Mouse (Mus musculus) heart, postnatal 25 days (tissue): ENCODE results near the gene Krtap1-5. TPM values are rescaled to one million over a fixed set of nuclear protein-coding genes. Genes with fewer than 3 reads are reported as not detected.
"Not testable (repeated sequence)": the region's sequence is repeated elsewhere in the genome, so short reads cannot be mapped to it uniquely, and the experiment has no call there.

Experiments used
- DNase-seq: peaks from one replicate; pipeline ENCODE4 v3.0.0; 2022; ENCODE audit warnings: low spot score
- intact Hi-C: fragments of 180-260 bp; cut with DNase I; formaldehyde crosslinking; loops from one replicate; pipeline ENCODE4 v1.15.1; 2025
- total RNA-seq, 2 experiments: library from RNA; stranded (reverse); gene quantifications; 2 replicates each; pipeline ENCODE4 v1.2.3; 2021

The Krtap1-5 gene
- total RNA-seq: not detected

- no peak for DNase-seq
- intact Hi-C loops: no loop called here
Observed at GRCm38 (mm10) chr11:99580636-99581035, at the start of gene Krtap1-5. TSS of gene Krtap1-5 (minus strand) at chr11:99581016.

DNA sequence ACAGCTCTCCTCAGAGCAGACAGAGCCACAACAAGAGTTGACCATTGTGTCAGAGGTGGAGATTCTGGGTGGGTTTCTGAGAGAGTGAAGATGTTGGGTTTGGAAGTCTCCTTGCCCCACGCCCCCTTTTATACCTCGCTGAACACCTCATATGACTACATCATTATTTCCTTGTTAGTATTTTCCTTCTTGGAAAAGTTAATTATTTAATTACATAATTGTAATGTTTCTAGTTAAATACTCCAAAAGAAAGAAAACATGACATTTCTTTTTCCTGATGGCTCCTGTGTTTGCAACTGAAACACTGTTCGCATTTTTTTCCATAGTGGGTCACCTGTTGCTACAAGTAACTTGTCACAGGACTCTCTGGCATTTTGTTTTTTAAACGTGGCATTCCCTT lies 47.3 kb upstream of the Krtap1-5 start, which contains the start of gene Krtap4-1:
Krtap4-1 (minus strand) TSS at position 101 of the 400 bp plus-strand sequence.
- intact Hi-C loops: no loop called here
- DNase-seq: no peak

DNA sequence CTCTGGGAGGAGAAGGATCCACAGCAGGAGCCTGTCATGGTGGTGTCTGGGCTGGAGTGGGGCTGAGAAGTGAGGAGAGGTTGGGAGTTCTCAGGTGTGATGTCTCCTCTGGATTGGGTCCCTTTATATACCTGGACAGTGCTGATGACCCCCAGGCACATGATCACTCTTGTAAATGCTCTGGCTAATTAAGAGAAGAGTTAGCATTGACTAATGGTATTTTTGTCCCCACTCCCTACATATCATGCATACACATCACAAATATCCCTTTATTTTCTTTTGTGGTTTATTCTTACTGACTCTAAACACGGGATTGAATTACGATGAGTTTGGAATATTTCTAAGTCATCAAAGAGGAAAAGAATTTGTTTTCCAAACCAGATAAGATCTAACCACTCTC lies 39.5 kb upstream of the Krtap1-5 start, which contains the start of gene Gm11562:
Gm11562 (minus strand) TSS at position 101 of the 400 bp plus-strand sequence.
- intact Hi-C loops: no loop called here
- no peak for DNase-seq

DNA sequence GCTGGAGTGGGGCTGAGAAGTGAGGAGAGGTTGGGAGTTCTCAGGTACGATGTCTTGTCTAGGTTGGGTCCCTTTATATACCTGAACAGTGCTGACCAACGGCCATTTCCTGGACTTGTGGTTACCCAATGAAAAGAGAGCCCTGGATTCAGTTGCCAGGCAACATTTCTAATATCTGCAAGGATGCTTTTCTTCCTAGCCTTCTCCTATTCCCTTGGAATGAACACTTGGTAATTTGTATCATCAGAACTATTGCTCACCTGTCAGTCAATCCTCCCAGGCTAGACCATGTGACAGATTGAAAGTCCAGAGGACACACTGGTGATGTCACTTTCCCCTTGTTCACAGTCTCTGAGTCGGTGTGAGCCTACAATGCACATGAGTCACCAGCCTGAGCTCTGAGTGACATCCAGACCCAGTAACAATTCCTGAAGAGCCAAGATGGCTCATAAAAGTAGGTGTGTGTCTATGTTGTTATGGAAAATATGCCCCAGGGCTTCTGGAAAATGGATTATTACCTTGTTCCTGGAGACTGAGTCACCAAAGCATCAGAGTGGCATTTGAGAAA lies 34.1 kb upstream of the Krtap1-5 start, which contains the start of gene Krtap2-4:
Krtap2-4 (minus strand) TSS at position 51 of the 568 bp plus-strand sequence.
- intact Hi-C loops: no loop called here

GRCm38 (mm10) chr11:99610089-99610488 lies 29.3 kb upstream of the Krtap1-5 start, which contains the start of gene Gm11937:
TSS of gene Gm11937 (minus strand) at chr11:99610189.
- intact Hi-C loops, DNase-seq: not testable (repeated sequence)

More for the DNA sequence above, 34.1 kb upstream of the Krtap1-5 start, which contains the start of gene Krtap2-4:
- no peak for DNase-seq

DNA sequence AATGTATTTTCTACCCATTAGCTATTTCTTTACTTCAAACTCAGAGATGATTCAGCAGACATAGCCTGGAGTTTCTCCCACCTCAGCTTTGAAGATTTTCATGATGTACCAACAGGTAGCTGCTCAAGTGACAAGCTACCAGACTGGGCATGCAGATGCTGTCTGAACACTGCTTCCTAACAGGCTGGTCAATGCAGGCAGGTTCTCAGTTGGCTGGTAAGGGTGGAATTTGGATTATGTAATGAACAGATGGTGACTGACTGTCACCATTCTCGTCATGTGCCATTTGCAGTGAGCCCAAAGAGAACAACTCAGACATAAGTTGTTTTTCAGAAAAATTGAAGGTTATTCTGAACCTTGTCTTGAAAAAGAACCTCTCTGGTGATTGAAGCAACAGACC lies 28.3 kb upstream of the Krtap1-5 start:
- intact Hi-C loops: no loop called here
- no peak for DNase-seq

- DNase-seq, intact Hi-C loops: not testable (repeated sequence)
Observed at GRCm38 (mm10) chr11:99603208-99603607, 22.4 kb upstream of the Krtap1-5 start, which contains the start of gene Gm11938. TSS of gene Gm11938 (minus strand) at chr11:99603308.

DNA sequence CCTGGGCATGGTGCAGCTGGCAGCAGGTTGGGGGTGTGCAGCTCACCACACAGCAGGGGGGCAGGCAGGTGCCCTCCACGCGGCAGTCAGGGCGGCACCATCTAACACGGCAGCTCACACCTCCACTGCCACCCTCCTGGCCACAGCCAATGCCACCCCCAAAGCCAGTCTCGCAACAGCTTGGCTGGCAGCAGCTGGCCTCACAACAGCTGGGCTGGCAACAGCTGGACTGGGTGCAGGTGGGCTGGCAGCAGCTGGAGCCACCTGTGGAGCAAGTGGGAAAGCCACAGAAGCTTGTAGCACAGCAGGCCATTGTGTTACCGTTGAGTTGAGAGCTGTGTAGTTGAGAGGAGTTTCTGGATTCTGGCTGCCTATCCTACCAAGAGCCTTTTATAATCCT lies 16.9 kb upstream of the Krtap1-5 start, which contains the start of gene Krtap9-3:
Krtap9-3 (minus strand) TSS at position 364 of the 400 bp plus-strand sequence.
- DNase-seq, intact Hi-C loops: not testable (repeated sequence)

DNA sequence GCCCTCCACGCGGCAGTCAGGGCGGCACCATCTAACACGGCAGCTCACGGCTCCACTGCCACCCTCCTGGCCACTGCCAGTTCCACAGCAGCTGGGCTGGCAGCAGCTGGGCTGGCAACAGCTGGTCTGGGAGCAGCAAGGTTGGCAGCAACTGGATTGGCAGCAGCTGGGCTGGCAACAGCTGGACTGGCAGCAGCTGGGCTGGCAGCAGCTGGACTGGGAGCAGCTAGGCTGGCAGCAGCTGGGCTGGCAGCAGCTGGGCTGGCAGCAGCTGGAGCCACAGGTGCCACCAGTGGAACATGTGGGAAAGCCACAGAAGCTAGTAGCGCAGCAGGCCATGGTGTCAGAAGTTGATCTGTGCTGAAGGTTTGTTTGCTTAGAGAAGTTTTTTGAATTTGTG lies 10.2 kb upstream of the Krtap1-5 start, which contains the start of gene Krtap1-3:
Krtap1-3 (minus strand) TSS at position 359 of the 400 bp plus-strand sequence.
- intact Hi-C loops: no loop called here
- DNase-seq: no peak

DNA sequence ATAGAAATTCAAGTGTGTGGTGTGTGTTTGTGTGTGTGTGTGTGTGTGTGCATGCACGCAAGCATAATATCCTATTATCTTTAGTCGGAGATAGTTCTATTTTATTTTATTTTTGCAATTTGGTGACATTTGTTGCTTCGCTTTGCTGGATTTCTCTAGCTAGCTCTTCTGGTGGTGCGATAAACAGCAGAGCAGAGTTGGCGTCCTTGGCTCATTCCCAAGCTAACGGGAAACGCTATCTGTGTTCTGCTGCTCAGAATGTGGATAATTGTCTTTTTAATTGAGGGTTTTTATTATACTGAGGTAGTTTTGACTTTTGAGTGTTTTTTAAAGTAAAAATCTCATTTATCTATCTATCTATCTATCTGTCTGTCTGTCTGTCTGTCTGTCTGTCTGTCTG lies 4.3 kb upstream of the Krtap1-5 start:
- intact Hi-C loops: no loop called here
- no peak for DNase-seq

GRCm38 (mm10) chr11:99583245-99583704 lies 2.5 kb upstream of the Krtap1-5 start, which contains the start of gene Krtap1-4:
TSS of gene Krtap1-4 (minus strand) at chr11:99583654.
- intact Hi-C loops: no loop called here
- no peak for DNase-seq

DNA sequence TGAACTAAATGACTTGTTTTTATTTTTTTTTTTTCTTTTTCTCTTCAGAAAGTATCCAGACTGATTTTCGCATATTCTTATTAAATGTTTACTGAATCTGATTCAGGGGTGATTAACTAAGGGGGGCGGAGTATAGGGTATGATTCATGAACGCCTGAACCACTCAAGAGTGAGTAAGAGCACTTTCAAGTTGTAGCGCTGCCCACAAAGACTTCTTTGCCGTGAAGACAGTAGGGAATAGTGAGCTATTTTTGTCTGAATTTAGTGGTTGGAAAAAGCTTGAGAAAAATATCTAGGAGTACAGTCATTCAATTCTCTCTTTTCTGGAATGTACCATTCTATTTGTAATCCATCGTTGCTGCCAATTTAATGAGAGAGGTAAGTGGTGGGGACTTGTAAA lies 748 bp upstream of the Krtap1-5 start:
- intact Hi-C loops: no loop called here
- no peak for DNase-seq

- intact Hi-C loops: no loop called here
- no peak for DNase-seq
Observed at GRCm38 (mm10) chr11:99581051-99581450, 235 bp upstream of the Krtap1-5 start.

DNA sequence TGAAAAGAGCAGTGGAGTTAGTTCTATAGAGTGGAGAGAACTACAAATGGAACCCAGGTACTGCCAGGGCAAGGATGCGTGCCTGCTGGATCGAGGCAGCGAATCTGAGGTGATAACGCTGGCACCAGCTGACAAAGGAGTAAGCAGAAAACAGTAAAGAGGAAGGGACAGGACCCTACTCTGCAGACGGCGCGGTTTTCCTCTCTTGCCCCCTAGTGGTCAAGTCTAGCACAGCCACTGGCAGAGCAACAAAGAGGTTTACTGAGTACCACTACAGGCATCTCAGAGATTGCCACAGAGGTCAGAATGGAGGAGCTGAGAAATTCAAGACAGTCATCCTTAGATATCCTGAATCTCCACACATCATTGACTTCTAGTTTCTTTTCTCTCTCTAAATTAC lies 6.7 kb downstream of the Krtap1-5 start:
- no peak for DNase-seq
- intact Hi-C loops: loop anchor here (2.0 kb wide), 1 partner anchor 195 kb away; no protein-coding TSS in a partner anchor

- intact Hi-C loops: loop anchor here (2.0 kb wide), 1 partner anchor 108 kb away; no protein-coding TSS in a partner anchor
- DNase-seq: no peak
Observed at GRCm38 (mm10) chr11:99573164-99573563, 7.7 kb downstream of the Krtap1-5 start.

DNA sequence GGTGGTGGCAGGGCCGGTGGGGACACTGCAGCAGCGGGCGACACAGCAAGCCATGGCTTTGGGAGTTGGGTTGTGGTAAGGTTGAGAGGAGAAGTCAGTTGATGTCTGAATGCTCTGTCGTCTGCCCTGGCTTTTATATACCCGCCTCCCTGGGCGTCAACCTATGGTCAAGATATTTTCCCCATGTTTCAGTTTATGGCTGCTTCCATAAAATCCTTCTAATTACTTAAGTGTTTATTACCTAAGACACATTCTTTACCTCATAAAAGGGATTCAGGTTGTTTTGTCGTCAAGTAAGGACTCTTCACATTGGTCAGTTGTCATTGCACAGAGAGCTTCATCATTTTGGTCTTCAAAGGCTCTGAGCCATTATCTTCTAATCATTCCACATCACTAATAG lies 14.3 kb downstream of the Krtap1-5 start, which contains the start of gene Krtap3-1:
Krtap3-1 (minus strand) TSS at position 101 of the 400 bp plus-strand sequence.
- intact Hi-C loops: no loop called here
- no peak for DNase-seq

DNA sequence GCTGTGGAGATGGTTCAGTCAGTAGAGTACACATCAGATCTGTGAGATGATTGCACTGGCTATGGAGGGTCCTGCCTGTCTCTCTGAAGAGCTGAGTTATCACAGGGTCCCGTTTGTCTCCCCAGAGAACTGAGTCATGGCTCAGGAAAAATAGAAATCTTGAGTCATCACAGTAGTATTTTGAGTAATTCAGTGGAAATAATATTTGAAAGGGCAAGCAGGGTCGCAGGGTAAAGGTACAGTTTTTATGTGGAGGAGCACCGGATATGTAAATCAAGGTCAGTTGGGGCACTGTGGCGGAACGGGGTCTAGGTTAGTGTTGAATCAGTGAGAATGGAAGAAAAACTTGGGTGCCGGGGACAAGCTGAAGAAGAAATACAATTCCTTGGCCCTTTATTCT lies 18.2 kb downstream of the Krtap1-5 start:
- DNase-seq: no peak
- intact Hi-C loops: no loop called here

GRCm38 (mm10) chr11:99559366-99559765 lies 21.4 kb downstream of the Krtap1-5 start, which contains the start of gene Gm11939:
TSS of gene Gm11939 (minus strand) at chr11:99559466.
- DNase-seq: no peak
- intact Hi-C loops: no loop called here

DNA sequence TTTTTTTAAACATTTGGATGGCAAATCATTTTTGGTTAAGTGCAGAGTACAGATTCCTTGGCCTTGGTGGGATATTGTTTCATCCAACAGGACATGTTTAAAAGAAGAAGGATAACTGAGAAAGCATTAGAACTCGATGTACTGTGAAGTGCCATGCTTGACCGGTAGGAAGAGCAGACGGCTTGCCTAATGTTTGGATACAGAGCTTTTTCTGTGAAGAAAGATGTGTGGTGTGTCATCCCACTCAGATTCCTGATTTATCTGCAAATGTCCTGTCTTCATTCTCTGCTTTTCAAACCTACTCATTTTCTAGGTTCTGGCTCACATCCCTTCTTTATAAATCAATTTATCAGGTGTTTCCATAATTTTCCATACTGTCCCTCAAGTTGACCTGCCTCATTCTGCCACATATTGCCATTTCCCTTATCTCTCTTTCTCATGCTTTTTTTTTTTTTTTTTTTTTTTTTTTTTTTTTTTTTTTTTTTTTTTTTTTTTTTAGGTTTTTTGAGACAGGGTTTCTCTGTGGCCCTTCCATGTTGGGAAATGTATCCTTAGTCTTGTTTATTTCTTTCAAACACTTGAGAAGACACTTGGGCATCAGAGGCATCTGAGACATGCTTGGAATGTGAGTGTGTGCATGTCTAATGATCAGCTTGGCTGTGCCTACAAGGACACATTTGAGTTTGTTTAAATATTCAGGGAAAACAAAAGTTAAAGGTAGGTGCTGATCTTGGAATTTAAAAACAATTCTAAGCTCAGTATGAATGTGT lies 22.7 kb downstream of the Krtap1-5 start:
- no peak for DNase-seq
- intact Hi-C loops: no loop called here

DNA sequence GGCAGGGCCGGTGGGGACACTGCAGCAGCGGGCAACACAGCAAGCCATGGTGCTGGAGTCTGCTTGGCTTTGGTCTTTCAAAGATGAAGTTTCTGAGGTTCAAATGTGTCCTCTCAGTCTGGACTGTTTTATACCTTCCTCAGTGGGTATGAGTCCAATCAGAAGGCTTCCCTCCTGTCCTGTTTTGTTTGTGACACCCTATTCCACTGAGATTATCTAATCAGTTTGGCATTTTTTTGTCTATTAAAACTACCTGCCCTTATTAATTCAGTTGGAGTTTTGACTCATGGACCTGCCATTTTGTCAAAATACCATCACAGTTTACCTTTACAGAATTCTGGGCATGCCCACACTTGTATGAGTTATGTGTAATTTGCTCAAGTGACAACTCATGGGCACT lies 24.1 kb downstream of the Krtap1-5 start, which contains the start of gene Krtap3-2:
Krtap3-2 (minus strand) TSS at position 101 of the 400 bp plus-strand sequence.
- no peak for DNase-seq
- intact Hi-C loops: no loop called here
